Mouse (Mus musculus): ENCODE data around the gene Itpr1. TPM values are rescaled to one million over a fixed set of nuclear protein-coding genes. Genes with fewer than 3 reads are reported as not detected.

Itpr1 gene
- polyA plus RNA-seq, 1 experiment from 2014 or later = 5.5 TPM

- H3K4me3 ChIP-seq (replicated peaks; ENCODE audit: low read depth, low read length) = no peak overlapping the region
- no peak overlapping the region for H3K4me2 ChIP-seq (ENCODE audit: low read length)
- H3K9me3 ChIP-seq (ENCODE audit: control insufficient read depth, low read length) = no peaks in the 10 kb centered on the region
- no peak for ATAC-seq (ENCODE audit: low FRiP score, low TSS enrichment)
- no peak overlapping the region for H3K9ac ChIP-seq (replicated peaks; ENCODE audit: low read length)
- 63% methylated on average over 6 of the region's 6 CpGs for WGBS
- H3K27ac ChIP-seq (replicated peaks; ENCODE audit: low read depth, low read length) = no peak overlapping the region
- no peaks in the 10 kb centered on the region for H3K36me3 ChIP-seq (ENCODE audit: control insufficient read depth, insufficient read depth, low read length)
- no peak for DNase-seq
- H3K4me1 ChIP-seq (ENCODE audit: control insufficient read depth, insufficient read depth, low read length) = no peaks in the 10 kb centered on the region
- H3K27me3 ChIP-seq (ENCODE audit: control insufficient read depth, insufficient read depth, low read length) = no peaks in the 10 kb centered on the region
Measured at GRCm38 (mm10) chr6:108337289-108337688, 124.4 kb downstream of the Itpr1 start.

GRCm38 (mm10) chr6:108338362-108338761 is 125.5 kb downstream of the Itpr1 start:
- Histone ChIP-seq H3K36me3 (ENCODE audit: control insufficient read depth, insufficient read depth, low read length) (no peaks in the 10 kb centered on the region), H3K9me3 (ENCODE audit: control insufficient read depth, low read length) (no peaks in the 10 kb centered on the region)

DNA sequence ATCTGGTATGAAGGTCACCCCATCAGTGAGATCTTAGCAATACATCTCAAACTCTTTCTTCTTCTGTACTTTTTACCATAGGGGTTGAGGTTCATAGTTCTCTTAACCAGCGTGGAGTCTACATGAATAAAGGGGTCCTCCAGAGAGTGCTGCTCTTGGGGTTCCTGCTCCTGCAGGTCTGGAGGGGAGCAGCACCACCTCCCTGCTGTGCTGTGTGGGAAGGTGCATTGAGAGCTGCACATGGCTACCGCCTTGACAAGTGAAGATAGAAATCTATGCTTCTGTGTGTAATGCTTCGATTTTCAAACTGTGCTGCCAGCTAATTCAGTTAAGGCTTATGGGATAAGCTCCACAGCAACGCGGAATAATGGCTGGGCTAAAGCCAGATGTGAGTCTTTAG is 130.1 kb downstream of the Itpr1 start:
- Histone ChIP-seq H3K9me3 (ENCODE audit: control insufficient read depth, low read length) (no peaks in the 10 kb centered on the region), H3K27ac (replicated peaks; ENCODE audit: low read depth, low read length) (no peak overlapping the region), H3K4me3 (replicated peaks; ENCODE audit: low read depth, low read length) (no peak overlapping the region), H3K9ac (replicated peaks; ENCODE audit: low read length) (no peak overlapping the region), H3K36me3 (ENCODE audit: control insufficient read depth, insufficient read depth, low read length) (no peaks in the 10 kb centered on the region), H3K4me1 (ENCODE audit: control insufficient read depth, insufficient read depth, low read length) (no peaks in the 10 kb centered on the region), H3K27me3 (ENCODE audit: control insufficient read depth, insufficient read depth, low read length) (no peaks in the 10 kb centered on the region), H3K4me2 (ENCODE audit: low read length) (no peak overlapping the region)
- peak; percentile 18 for DNase-seq
- ATAC-seq (ENCODE audit: low FRiP score, low TSS enrichment) = no peak
- 76% methylated on average over 5 of the region's 5 CpGs for WGBS

More at GRCm38 (mm10) chr6:108338362-108338761, 125.5 kb downstream of the Itpr1 start:
- Histone ChIP-seq H3K4me3 (replicated peaks; ENCODE audit: low read depth, low read length) (no peak overlapping the region), H3K27me3 (ENCODE audit: control insufficient read depth, insufficient read depth, low read length) (no peaks in the 10 kb centered on the region), H3K4me2 (ENCODE audit: low read length) (no peak overlapping the region), H3K9ac (replicated peaks; ENCODE audit: low read length) (no peak overlapping the region), H3K27ac (replicated peaks; ENCODE audit: low read depth, low read length) (no peak overlapping the region), H3K4me1 (ENCODE audit: control insufficient read depth, insufficient read depth, low read length) (no peaks in the 10 kb centered on the region)
- DNase-seq = no peak
- WGBS = 92% methylated on average over 5 of the region's 5 CpGs
- no peak for ATAC-seq (ENCODE audit: low FRiP score, low TSS enrichment)

- 81% methylated on average over 4 of the region's 4 CpGs for WGBS
- Histone ChIP-seq H3K9ac (replicated peaks; ENCODE audit: low read length) (no peak overlapping the region), H3K4me3 (replicated peaks; ENCODE audit: low read depth, low read length) (no peak overlapping the region), H3K4me1 (ENCODE audit: control insufficient read depth, insufficient read depth, low read length) (no peaks in the 10 kb centered on the region), H3K9me3 (ENCODE audit: control insufficient read depth, low read length) (no peaks in the 10 kb centered on the region), H3K27ac (replicated peaks; ENCODE audit: low read depth, low read length) (no peak overlapping the region), H3K4me2 (ENCODE audit: low read length) (no peak overlapping the region), H3K36me3 (ENCODE audit: control insufficient read depth, insufficient read depth, low read length) (no peaks in the 10 kb centered on the region), H3K27me3 (ENCODE audit: control insufficient read depth, insufficient read depth, low read length) (no peaks in the 10 kb centered on the region)
- ATAC-seq (ENCODE audit: low FRiP score, low TSS enrichment) (no peak), DNase-seq (peak; percentile 26)
Measured at GRCm38 (mm10) chr6:108343781-108344310, 130.9 kb downstream of the Itpr1 start.

- DNase-seq (no peak), ATAC-seq (ENCODE audit: low FRiP score, low TSS enrichment) (no peak)
- WGBS = 88% methylated on average over 2 of the region's 2 CpGs
- Histone ChIP-seq H3K9me3 (ENCODE audit: control insufficient read depth, low read length) (no peaks in the 10 kb centered on the region), H3K27ac (replicated peaks; ENCODE audit: low read depth, low read length) (no peak overlapping the region), H3K27me3 (ENCODE audit: control insufficient read depth, insufficient read depth, low read length) (no peaks in the 10 kb centered on the region), H3K4me2 (ENCODE audit: low read length) (no peak overlapping the region), H3K36me3 (ENCODE audit: control insufficient read depth, insufficient read depth, low read length) (no peaks in the 10 kb centered on the region), H3K9ac (replicated peaks; ENCODE audit: low read length) (no peak overlapping the region), H3K4me3 (replicated peaks; ENCODE audit: low read depth, low read length) (no peak overlapping the region), H3K4me1 (ENCODE audit: control insufficient read depth, insufficient read depth, low read length) (peaks cover 2% of the 10 kb centered on the region; the same call in 1 of the 2 replicates)
Measured at GRCm38 (mm10) chr6:108350801-108351200, 137.9 kb downstream of the Itpr1 start.

DNA sequence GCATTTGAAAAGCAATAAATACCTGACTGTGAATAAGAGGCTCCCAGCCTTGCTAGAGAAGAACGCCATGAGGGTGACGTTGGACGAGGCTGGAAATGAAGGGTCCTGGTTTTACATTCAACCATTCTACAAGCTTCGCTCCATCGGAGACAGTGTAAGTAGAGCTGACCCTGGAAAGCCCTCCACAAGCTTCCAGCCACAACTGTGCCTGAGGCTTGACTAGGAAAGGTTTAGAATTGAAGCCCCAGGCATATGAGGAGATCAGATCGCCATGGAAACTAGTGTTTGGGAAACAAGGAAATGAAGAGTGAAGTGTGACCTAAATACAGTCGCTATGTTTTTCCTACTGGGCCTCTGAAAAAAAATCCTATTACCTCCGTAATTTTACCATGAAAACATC is 139.1 kb downstream of the Itpr1 start:
- Histone ChIP-seq H3K27ac (replicated peaks; ENCODE audit: low read depth, low read length) (peak overlapping the region; percentile 28; the same call in 1 of the 2 replicates), H3K4me3 (replicated peaks; ENCODE audit: low read depth, low read length) (no peak overlapping the region), H3K27me3 (ENCODE audit: control insufficient read depth, insufficient read depth, low read length) (no peaks in the 10 kb centered on the region), H3K4me1 (ENCODE audit: control insufficient read depth, insufficient read depth, low read length) (peaks cover 2% of the 10 kb centered on the region; the same call in 1 of the 2 replicates), H3K9ac (replicated peaks; ENCODE audit: low read length) (no peak overlapping the region), H3K36me3 (ENCODE audit: control insufficient read depth, insufficient read depth, low read length) (no peaks in the 10 kb centered on the region), H3K9me3 (ENCODE audit: control insufficient read depth, low read length) (no peaks in the 10 kb centered on the region), H3K4me2 (ENCODE audit: low read length) (no peak overlapping the region)
- 60% methylated on average over 8 of the region's 8 CpGs for WGBS
- DNase-seq (peak; percentile 68), ATAC-seq (ENCODE audit: low FRiP score, low TSS enrichment) (no peak)

- Histone ChIP-seq H3K27ac (replicated peaks; ENCODE audit: low read depth, low read length) (no peak overlapping the region), H3K9ac (replicated peaks; ENCODE audit: low read length) (no peak overlapping the region), H3K4me3 (replicated peaks; ENCODE audit: low read depth, low read length) (no peak overlapping the region), H3K36me3 (ENCODE audit: control insufficient read depth, insufficient read depth, low read length) (no peaks in the 10 kb centered on the region), H3K9me3 (ENCODE audit: control insufficient read depth, low read length) (no peaks in the 10 kb centered on the region), H3K27me3 (ENCODE audit: control insufficient read depth, insufficient read depth, low read length) (no peaks in the 10 kb centered on the region), H3K4me1 (ENCODE audit: control insufficient read depth, insufficient read depth, low read length) (no peaks in the 10 kb centered on the region), H3K4me2 (ENCODE audit: low read length) (no peak overlapping the region)
- DNase-seq = peak; percentile 58
- ATAC-seq (ENCODE audit: low FRiP score, low TSS enrichment) = no peak
- 82% methylated on average over 4 of the region's 4 CpGs for WGBS
Measured at GRCm38 (mm10) chr6:108367412-108367811, 154.5 kb downstream of the Itpr1 start.

DNA sequence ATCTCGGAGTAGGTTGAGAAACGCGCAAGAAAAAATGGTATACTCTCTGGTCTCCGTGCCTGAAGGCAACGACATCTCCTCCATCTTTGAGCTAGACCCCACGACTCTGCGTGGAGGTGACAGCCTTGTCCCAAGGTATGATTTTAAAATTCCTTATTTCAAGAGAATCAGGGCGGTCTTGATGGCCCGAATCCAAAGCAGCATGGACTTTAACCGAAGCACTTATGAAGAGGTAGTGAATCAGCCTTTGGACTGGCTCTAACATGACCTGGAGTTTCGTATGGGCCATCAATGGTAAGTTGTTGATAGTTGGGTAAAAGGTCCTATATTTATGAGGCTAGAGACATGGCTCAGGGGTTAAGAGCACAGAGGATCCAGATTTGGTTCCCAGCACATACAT is 156.1 kb downstream of the Itpr1 start:
- H3K27me3 ChIP-seq (ENCODE audit: control insufficient read depth, insufficient read depth, low read length) = no peaks in the 10 kb centered on the region
- no peak overlapping the region for H3K4me3 ChIP-seq (replicated peaks; ENCODE audit: low read depth, low read length)
- WGBS = 96% methylated on average over 11 of the region's 11 CpGs
- DNase-seq (no peak), ATAC-seq (ENCODE audit: low FRiP score, low TSS enrichment) (no peak)
- no peaks in the 10 kb centered on the region for H3K9me3 ChIP-seq (ENCODE audit: control insufficient read depth, low read length)
- H3K9ac ChIP-seq (replicated peaks; ENCODE audit: low read length) = no peak overlapping the region
- no peak overlapping the region for H3K4me2 ChIP-seq (ENCODE audit: low read length)
- no peak overlapping the region for H3K27ac ChIP-seq (replicated peaks; ENCODE audit: low read depth, low read length)
- no peaks in the 10 kb centered on the region for H3K36me3 ChIP-seq (ENCODE audit: control insufficient read depth, insufficient read depth, low read length)
- H3K4me1 ChIP-seq (ENCODE audit: control insufficient read depth, insufficient read depth, low read length) = no peaks in the 10 kb centered on the region

DNA sequence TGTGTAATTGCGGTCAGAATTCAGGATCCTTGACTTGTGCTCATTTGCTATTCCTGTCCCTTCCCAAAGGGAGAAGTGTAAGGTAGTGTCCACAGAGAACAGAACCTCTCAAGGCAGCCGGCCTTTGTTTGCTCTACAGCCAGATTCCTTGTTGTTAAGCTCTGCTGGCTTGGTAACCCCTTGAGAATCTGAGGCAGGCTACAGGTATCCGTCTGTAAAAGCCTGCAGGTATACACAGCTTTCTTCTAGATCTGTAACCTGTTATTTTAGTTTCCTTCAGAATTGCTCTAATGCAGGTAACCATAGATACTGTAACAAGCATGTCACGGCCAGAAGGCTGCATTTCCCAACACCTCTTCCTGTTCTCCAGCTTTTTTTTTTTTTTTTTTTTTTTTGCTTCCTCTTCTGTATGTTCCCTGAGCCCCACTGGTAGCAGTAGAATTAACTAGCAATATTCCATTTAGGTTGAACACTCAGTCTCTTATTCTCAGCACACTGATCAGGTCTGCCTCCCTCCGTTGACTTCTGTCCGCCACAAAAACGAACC is 158.5 kb downstream of the Itpr1 start:
- H3K9me3 ChIP-seq (ENCODE audit: control insufficient read depth, low read length) = no peaks in the 10 kb centered on the region
- H3K36me3 ChIP-seq (ENCODE audit: control insufficient read depth, insufficient read depth, low read length) = no peaks in the 10 kb centered on the region
- no peak overlapping the region for H3K4me2 ChIP-seq (ENCODE audit: low read length)
- H3K27ac ChIP-seq (replicated peaks; ENCODE audit: low read depth, low read length) = no peak overlapping the region
- H3K9ac ChIP-seq (replicated peaks; ENCODE audit: low read length) = no peak overlapping the region
- no peak for ATAC-seq (ENCODE audit: low FRiP score, low TSS enrichment)
- WGBS = 88% methylated on average over 7 of the region's 7 CpGs
- H3K4me1 ChIP-seq (ENCODE audit: control insufficient read depth, insufficient read depth, low read length) = no peaks in the 10 kb centered on the region
- no peak for DNase-seq
- H3K4me3 ChIP-seq (replicated peaks; ENCODE audit: low read depth, low read length) = no peak overlapping the region
- H3K27me3 ChIP-seq (ENCODE audit: control insufficient read depth, insufficient read depth, low read length) = no peaks in the 10 kb centered on the region
